Mouse (Mus musculus) right cerebral cortex, postnatal 14 days (tissue): ENCODE results near the gene Zfp346.

ENCODE experiments used
- DNase-seq: peaks from one replicate; pipeline ENCODE4 v3.0.0; 2022

The Zfp346 gene

DNA sequence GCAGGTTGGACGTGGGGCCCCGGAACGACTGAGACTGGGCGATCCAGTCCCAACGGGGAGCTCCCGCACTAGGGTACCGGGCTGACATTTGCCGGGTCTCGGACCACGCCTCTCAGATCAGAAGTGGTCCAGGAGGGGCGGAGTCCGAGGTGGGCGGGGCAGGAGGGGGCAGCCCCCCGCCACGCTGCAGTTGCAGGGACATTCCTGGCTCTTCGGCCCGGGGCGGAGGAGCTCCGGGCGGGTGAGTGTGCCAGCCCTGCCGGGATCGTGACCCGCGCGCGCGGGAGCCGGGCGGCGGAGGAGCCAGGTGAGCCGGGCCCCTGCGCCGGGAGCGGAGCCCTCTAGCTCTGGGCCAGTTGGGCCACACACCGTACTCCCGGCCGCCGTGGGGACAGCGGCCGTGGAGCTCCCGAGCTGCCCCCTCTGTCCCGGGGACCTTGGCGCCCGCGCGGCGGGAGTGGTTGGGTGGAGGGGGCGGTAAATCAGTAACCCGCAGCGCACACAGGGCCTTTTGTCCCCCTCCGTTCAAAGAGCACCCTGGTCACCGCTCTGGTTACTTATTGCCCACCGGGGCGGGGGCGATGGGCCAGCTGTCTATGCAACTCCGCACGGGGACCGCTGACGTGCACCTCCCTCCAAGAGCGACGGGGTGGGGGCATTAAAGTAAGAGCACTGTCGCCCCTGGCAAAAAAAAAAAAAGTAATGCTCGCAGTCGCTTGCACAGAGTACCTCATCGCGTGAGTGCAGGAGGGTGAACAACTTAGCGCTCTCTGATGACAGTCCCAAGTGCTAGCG lies 47.7 kb downstream of the Zfp346 start, which contains the start of gene Fgfr4:
Gene Fgfr4, plus strand, starts transcription at position 20 of the 795 bp plus-strand sequence.
- DNase-seq = no peak

DNA sequence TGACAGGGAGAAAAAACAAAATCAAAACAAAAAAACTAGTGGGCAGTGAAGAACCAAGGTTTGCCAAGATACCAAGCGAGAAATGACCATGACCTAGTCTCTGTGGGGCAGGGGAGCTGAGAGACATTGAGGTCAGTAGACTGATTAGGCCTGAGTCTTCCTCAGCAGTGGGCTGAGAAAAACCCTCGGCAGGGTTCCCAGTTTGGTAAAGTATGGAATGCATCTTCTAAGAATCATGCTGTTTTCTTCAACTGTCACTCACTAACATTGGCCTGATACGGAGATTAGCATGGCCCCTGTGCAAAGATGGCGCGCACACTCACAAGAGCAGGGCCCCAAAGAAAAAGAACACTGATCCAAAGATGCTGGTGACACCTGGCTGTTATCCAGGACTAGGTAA lies 48.8 kb downstream of the Zfp346 start:
- no peak for DNase-seq

DNA sequence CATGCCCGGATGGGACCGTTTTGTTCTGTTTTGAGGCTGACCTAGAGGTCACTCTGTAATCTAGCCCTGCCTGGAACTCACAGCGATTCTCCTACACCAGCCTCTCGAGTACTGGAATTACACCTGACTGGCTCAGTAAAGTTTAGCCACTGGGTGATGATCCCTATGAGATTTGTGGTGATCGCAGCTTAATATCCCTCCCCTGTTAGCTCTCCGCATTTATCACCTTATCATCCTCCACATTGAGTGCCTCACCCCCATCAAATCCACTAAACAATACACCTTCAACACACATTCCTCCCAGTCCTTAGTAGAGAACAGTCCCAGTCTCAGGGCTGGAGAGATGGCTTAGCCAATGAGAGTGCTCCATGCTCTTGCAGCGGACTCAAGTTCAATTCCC lies 57.3 kb downstream of the Zfp346 start:
- DNase-seq = no peak

DNA sequence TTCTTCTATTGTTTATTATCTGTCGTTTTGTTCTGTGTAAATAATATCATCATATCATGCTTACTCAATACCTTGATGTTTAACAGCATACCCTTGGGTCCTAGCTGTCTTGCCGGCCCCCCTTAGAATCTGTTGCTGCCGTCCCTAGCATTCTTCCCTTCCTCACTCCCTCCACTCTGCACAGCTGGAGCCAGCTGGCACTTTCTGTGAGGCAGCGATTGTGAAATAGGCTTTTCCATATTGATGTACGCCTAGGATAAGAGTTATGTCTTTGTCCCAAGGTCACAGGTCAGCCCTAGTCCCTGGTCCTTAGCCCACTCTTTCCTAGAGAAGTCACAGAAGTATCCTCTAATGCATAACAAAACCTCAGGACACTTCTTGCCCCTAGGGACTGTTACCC lies 58.4 kb downstream of the Zfp346 start:
- no peak for DNase-seq

DNA sequence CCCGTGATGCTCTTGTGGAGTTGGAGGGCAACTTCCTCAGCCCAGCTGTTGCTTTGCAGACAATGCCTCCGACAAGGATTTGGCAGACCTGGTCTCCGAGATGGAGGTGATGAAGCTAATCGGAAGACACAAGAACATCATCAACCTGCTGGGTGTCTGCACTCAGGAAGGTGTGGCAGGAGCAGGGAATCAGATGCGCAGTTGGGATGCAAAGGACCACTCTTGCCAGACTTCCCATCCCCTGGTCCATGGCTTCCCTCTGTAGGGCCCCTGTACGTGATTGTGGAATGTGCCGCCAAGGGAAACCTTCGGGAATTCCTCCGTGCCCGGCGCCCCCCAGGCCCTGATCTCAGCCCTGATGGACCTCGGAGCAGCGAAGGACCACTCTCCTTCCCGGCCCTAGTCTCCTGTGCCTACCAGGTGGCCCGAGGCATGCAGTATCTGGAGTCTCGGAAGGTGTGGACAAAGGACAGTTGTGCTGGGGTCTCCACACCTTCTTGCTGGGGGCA lies 60.8 kb downstream of the Zfp346 start:
- no peak for DNase-seq

DNA sequence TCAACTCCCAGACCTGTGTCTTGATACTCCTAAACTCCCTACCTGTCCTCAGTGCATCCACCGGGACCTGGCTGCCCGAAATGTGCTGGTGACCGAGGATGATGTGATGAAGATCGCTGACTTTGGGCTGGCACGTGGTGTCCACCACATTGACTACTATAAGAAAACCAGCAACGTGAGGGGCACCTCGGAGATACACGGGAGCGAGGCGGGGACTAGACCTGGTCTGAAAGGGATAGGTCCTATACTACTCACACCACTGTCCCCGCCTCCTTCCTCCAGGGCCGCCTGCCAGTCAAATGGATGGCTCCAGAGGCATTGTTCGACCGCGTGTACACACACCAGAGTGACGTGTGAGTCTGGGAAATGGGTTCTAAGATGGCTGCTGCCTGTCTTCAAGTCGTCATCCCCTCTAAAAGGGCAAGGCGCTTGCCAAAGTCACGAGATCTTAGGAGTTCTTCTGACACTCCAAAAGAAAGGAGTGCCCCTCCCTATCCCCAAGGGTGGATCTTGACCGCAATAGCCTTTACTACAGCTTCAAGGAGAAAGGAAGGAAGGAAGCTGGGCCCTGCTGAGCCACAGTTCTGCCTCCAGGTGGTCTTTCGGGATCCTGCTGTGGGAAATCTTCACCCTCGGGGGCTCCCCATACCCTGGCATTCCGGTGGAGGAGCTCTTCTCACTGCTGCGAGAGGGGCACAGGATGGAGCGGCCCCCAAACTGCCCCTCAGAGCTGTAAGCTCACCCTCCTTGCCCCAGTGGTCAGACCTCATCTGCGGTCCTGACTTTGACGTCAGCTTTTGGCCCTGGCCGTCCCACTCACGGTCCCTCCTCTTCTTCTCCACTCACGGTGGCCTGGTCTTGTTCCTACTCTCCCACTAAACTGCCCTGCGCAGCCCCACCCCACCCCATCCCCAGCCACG lies 62.0 kb downstream of the Zfp346 start:
- DNase-seq = no peak

DNA sequence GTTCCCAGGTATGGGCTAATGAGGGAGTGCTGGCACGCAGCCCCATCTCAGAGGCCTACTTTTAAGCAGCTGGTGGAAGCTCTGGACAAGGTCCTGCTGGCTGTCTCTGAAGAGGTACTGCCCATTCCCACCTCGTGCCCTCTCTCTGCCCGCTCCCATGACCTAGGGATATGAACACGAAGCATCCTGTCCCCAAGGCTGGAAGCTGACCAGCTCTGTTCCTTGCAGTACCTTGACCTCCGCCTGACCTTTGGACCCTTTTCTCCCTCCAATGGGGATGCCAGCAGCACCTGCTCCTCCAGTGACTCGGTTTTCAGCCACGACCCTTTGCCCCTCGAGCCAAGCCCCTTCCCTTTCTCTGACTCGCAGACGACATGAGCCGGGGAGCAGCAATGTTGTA lies 62.7 kb downstream of the Zfp346 start:
- no peak for DNase-seq

DNA sequence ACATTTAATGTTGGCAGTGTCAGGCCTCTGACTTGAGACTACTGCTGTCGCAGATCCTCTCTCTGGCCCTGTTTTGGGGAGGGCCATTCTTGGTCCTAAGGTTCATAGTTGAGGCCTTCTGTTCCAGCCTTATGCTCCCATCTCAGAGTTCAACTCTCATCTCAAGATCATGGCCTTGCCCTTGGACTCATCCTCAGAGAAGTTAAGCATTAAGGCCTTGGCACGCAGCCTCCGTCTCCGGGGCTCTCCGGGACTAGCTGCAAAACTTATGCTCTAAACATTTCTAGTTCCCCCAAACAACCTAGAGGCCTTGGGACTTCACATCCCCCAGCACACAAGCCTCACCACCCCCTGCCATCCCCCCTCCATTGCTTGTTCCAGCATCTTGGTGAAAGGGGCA lies 63.1 kb downstream of the Zfp346 start:
- DNase-seq = no peak

DNA sequence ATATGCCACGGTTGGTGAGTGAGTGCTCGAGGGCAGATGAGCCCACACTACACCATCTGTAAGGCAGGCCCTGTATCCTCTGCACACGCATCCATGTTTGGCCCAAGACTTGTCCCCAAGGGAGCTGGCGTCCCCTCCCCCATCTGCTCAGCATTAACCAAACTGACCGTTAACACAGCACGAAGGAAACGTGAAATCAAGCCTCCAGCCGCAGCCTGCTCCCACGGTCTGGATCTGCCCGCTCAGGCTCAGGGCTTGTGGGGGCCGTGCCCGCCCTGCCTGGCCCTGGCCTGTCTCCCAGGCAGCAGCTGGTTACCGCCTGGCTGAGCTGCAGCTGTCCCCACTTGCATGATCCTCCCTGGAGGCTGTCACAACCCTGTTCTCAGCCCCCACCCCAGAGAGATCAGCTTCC lies 63.9 kb downstream of the Zfp346 start:
- DNase-seq = peak; percentile 24

DNA sequence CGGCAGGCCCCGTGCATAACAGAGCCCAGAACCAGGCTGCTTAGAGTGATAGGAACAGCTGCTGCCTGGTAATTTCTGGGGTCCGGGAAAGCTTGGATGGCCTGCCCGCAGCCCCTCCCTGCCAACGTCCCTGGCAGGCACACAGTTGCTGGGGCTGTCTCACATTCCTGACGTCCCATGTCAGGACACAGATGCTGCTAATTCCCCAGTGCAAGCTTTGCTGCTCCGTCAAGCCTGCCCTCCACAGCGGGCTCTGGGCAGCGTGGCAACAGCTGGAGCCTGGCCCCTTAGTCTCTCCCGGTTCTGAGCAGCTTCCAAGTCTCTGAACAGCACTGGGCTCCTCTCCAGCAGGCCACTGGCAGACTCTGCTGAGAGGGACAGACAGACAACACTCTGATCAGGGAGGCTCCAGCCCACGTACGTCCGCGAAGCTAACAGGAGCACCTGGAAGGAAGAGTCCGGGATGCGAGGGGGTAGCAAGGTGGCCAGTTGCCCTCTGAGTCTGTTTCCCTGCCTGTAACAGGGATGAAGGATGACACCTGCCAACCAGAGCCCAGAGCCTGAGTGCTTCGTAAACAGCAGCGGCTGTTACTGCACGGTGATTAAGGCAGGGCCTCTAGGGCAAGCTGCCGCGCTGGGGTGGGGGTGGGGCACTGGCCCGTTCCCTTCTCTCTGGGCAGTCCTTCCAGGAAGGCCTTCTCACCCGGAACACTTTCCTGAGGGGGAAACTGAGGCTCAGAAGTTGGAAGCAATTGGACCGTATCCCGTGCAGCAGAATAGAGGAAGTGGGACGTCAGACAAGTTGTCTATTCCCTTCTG lies 66.6 kb downstream of the Zfp346 start:
- peak; percentile 50 for DNase-seq

DNA sequence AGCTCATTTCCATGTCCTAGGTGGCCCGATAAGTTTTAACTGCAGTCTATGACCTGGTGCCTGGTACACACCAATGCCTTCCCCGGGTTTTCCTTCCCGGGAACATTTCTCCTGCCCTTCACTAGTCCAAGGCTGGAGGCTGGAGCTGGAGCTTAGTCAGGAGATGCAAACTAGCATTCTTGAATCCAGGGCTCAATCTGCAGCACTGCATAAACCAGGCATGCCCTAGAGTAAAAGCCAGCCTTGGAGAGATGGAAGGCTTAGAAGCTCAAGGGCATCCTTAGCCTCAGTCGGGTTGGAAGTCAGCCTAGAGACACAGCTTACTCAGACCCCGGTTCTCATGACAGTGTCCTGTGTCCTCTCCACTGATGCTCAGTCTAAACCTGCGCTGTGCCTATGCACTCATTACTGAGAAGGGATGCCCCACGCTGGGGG lies 67.2 kb downstream of the Zfp346 start:
- DNase-seq = no peak

DNA sequence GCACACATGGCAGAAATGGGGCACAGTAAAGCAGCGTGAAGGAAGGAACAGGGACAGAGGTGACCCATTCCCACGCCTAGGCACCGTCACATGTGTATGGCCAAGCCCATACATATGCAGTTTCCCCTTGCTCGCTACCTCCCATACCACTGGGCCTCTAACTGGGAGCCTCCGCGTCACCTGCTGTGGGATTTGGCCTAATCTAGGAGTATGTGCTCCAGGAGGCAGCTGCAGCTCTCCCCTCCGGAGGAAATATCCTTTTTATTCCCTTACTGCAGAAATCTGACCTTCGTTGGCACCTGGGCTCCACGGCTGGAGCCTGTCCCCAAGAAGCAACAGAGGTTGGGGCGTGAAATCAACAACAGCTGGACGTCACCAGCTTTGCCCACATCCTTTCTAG lies 69.2 kb downstream of the Zfp346 start:
- no peak for DNase-seq

DNA sequence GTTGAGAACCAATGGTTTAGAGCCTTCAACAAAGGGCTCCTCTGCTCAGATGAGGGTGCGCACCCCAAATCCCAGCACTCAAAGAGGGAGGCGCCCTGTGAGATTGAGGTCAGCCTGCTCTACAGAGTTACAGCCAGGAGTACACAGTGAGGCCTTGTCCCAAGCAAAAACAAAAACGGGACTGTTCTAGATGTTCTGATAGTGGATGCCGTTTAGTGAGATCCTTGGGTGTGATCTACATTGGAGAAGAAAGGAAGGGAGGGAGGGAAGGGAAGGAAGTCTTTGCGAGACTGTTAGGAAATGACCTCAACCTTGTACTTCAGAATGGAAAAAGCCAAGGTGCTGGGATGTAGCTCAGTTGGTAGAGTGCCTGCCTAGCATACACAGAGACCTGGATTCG lies 71.2 kb downstream of the Zfp346 start:
- DNase-seq = no peak

DNA sequence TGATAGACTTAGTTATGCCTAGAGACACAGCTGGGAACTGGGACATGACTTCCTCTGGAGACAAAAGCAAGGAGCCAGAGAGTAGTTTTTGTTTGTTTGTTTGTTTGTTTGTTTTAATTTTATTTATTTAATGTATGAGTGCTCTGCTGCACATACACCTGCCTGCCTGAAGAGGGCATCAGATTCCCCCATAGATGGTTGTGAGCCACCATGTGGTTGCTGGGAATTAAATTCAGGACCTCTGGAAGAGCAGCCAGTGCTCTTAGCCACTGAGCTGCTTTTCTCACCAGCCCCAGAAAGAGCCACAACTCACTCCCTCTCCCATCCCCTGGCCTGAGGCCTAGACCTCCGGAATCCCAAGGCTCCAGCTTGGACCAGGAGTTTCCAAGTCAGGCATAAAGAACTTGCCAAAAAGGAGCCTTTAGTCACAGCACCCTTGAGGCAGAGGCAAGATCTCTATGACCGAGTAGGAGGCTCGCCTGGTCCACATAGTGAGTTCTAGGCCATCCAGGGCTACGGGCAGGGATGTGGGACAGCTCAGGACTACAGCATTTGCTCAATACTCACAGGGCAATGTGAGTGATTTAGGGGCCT lies 72.9 kb downstream of the Zfp346 start:
- no peak for DNase-seq

DNA sequence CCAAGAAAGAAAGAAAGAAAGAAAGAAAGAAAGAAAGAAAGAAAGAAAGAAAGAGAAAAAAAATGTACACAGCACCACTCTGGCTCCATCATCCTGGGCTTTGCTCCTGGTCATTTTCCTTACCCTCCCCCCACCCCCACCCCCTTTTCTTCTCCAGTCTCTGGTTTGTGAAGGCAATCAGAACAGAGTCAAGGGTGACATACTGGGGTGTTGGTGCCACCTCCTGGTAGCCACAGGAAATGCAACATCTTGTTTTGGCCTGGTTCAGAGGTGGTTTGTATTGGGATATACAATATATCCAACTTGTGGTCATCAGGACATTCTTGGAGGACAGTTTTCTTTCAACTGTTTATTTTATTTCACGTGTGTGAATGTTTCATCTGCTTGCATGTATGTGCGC lies 73.4 kb downstream of the Zfp346 start:
- peak; percentile 55 for DNase-seq

DNA sequence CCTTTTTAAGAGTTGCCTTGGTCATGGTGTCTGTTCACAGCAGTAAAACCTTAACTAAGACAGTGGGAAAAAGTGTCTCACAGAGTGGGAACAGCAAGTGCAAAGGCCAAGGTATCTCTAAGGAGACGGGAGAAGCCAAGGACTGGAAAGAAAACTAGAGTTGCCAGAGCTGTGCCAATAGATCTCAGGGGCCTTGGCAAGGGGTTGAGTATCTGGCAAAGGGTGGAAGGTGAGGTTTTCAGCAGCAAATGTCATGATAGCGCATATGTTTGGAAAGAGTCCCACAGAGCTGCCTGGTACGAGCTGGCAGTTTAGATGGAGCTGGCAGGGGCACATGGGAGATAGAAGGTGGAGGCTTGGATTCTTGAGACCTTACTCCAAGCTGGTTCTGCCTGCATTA lies 74.5 kb downstream of the Zfp346 start:
- no peak for DNase-seq

DNA sequence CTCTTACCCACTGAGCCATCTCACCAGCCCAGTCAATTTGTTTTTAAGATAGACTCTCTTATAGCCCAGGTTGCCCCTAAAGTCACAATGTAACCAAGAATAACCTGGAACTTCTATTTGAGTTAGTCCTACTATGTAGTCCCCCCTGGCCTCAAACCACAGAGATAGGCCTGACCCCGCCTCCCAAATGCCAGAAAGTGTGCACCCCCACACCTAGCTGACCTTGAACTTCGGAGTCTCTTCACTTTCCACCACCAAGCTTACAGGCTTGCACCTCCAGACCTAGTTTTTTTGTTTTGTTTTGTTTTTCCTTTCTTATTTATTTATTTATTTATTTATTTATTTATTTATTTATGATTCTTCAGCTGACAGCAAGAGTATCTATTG lies 76.7 kb downstream of the Zfp346 start:
- DNase-seq = no peak

DNA sequence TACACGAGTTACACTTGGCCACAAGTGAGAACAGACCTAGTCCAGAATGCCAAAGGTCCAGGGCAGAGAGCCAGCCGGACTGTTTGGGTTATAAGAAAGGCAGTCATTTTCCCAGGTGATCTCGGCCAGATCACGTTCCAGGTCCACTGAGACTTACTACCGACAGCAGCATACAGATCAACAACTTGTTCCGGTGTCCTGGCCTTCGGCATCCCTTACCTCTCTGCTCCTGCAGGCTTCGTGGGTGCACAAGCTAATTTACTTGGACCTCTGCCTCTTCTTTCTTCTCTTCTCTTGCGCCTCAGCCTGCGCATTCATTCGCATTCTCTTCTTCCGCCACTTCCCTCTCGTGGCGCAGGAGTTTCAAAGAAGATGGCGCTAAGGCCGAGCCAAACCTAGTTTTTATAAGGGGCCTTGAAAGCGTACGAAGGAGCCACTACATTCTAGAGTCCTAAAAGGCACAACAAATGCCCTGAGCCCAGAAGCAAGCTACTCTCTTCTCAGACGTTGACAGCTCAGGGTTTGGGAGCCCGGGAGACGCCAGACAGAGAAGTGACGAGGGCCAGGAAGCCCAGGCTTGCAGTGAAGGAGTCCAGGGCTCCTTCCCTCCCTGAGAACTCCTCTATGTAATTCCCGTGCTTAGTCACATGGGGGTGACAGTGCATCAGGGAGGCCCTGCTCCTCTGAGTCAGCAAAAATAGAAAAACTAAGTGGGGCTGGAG lies 77.2 kb downstream of the Zfp346 start:
- peak; percentile 57 for DNase-seq

DNA sequence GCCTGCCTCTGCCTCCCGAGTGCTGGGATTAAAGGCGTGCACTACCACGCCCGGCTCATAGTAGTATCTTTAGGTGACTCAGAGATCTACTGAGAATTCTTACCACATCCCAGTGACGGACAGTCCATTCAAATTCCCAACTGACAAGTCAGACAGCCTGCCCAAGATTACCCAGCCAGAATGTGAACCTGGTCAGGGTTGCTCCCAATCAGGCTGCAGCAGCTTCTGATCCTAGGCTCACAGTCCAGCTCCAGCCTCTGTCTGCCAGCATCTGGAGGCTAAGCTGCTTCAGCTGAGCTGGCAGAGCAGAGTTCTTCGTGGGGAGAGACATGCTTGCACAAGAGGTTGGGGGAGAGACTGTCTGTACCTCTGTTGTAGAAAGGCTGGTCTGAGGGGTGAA lies 78.3 kb downstream of the Zfp346 start:
- no peak for DNase-seq
